Mouse (Mus musculus): ENCODE results near the gene Sv2b. TPM values are rescaled to one million over a fixed set of nuclear protein-coding genes. Genes with fewer than 3 reads are reported as not detected.
A peak's percentile ranks its signal among the peaks of the same experiment; 100 is the strongest.
"Not testable (repeated sequence)": the region's sequence is repeated elsewhere in the genome, so short reads cannot be mapped to it uniquely, and the experiment has no call there.

Sv2b gene
- polyA plus RNA-seq, 2 experiments = 0.02 TPM; not detected in 1

DNA sequence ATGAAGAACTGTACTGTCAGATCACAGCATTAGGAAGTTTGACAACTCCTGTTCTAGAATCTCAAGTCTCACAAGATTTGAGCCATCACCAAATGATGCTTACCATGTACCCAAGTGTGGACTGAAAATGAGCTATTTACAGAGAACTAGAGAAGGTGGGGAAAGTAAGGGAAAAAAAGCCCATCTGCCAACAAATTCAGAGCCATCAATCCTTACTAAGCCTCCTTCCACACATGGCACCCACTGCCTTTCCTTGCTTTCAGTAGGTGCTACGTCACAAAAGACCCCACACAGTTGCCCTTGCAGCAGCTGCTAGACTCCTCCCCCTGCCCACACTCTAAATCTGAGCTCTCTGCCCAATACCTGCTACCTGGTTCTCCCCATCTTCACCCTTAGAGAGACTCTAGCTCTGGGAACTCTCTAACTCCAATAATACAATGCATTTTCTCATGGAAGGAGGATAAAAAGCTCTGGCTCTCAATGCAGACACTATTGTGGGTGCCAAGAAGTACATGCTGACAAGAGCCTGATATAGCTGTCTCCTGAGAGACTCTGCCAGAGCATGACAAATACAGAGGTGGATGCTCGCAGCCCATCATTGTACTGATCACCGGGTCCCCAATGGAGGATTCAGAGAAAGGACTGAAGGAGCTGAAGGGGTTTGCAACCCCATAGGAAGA is 101.0 kb downstream of the Sv2b start:
- WGBS (ENCODE audit: insufficient replicate concordance) = 61% methylated on average over 3 of the region's 3 CpGs
- no peaks in the 10 kb centered on the region for H3K27me3 ChIP-seq (ENCODE audit: control insufficient read depth, insufficient read depth, low read length)
- no peak overlapping the region for H3K9ac ChIP-seq (replicated peaks)
- TF ChIP-seq EP300 (IDR thresholded peaks at IDR 0.05; ENCODE audit: low read depth) (no peak), CTCF (IDR thresholded peaks at IDR 0.05; ENCODE audit: low read depth) (no peak)
- no peak overlapping the region for H3K27ac ChIP-seq
- DNase-seq (ENCODE audit: low read depth in 3 of 3, low spot score in 3 of 3) = no peak
- no peaks in the 10 kb centered on the region for H3K36me3 ChIP-seq (replicated peaks; ENCODE audit: control insufficient read depth, insufficient read depth, low read depth)
- no peaks in the 10 kb centered on the region for H3K4me1 ChIP-seq (replicated peaks; ENCODE audit: control insufficient read depth in 2 of 2, insufficient read depth in 2 of 2, low read length in 1 of 2)
- no peak overlapping the region for H3K4me2 ChIP-seq (ENCODE audit: low read depth)
- H3K4me3 ChIP-seq (ENCODE audit: insufficient read depth in 1 of 2, low read depth in 2 of 2, low read length in 2 of 2) = no peak overlapping the region
- no peak for ATAC-seq (ENCODE audit: insufficient read depth)
- H3K9me3 ChIP-seq (ENCODE audit: control insufficient read depth, low read length) = no peaks in the 10 kb centered on the region

DNA sequence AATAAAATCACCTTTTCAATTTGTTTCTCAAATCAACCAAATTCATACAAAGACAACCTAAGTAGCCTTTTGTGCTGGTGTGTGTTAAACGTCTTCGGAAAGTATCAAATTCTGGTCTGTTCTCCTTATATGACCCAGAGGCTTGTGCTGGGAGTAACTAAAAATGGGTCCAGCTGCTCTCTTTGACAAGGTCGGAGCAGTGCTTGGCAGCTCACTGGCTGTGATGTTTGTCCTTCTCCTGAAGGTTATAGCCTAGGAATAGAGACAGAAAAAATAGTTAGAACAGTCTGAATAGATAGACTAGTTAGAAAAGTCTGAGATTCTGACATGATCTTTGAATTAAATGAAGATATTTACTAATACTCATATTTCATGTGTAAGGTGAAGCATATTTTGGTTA is 102.4 kb downstream of the Sv2b start:
- no peaks in the 10 kb centered on the region for H3K4me1 ChIP-seq (replicated peaks; ENCODE audit: control insufficient read depth in 2 of 2, insufficient read depth in 2 of 2, low read length in 1 of 2)
- ATAC-seq (ENCODE audit: insufficient read depth) (no peak), DNase-seq (ENCODE audit: low read depth in 3 of 3, low spot score in 3 of 3) (no peak)
- H3K27me3 ChIP-seq (ENCODE audit: control insufficient read depth, insufficient read depth, low read length) = no peaks in the 10 kb centered on the region
- H3K9ac ChIP-seq (replicated peaks) = no peak overlapping the region
- WGBS (ENCODE audit: insufficient replicate concordance) = 66% methylated on average over 3 of the region's 3 CpGs
- no peak overlapping the region for H3K4me3 ChIP-seq (ENCODE audit: insufficient read depth in 1 of 2, low read depth in 2 of 2, low read length in 2 of 2)
- no peak overlapping the region for H3K4me2 ChIP-seq (ENCODE audit: low read depth)
- no peaks in the 10 kb centered on the region for H3K9me3 ChIP-seq (ENCODE audit: control insufficient read depth, low read length)
- TF ChIP-seq CTCF (IDR thresholded peaks at IDR 0.05; ENCODE audit: low read depth) (no peak), EP300 (IDR thresholded peaks at IDR 0.05; ENCODE audit: low read depth) (no peak)
- no peaks in the 10 kb centered on the region for H3K36me3 ChIP-seq (replicated peaks; ENCODE audit: control insufficient read depth, insufficient read depth, low read depth)
- no peak overlapping the region for H3K27ac ChIP-seq

DNA sequence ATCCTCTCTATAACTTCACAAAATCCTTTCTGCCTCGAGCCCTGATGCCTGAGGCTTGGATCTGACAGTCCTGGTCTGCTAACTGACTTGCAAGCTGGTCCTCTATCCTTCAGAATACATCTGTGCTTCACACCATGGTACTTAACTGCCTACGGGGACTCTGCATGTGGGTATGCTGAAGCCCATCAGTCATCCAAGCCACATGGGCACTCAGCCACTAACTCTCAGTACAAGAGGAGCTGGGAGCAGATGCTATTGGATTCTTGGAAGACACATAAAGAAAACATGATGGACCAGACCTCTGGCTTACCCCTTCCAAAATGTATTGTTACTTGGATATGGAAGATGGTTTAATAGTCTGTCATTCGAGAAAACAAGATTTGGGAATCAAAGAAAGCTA is 103.7 kb downstream of the Sv2b start:
- no peak for ATAC-seq (ENCODE audit: insufficient read depth)
- no peaks in the 10 kb centered on the region for H3K4me1 ChIP-seq (replicated peaks; ENCODE audit: control insufficient read depth in 2 of 2, insufficient read depth in 2 of 2, low read length in 1 of 2)

DNA sequence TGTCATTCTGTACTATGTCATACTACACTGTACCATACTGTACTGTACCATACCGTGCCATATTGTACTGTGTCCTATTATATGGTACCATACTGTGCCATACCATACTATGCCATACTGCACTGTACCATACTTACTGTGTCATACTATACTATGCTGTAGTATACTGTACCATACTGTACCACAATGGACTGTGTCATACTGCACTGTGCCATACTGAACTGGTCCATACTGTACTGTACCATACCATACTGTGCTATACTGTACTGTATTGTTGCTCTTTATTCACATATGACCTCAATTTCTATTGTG is 114.2 kb downstream of the Sv2b start:
- H3K9me3 ChIP-seq (ENCODE audit: control insufficient read depth, low read length); H3K27ac ChIP-seq; DNase-seq (ENCODE audit: low read depth in 3 of 3, low spot score in 3 of 3); H3K9ac ChIP-seq (replicated peaks); H3K27me3 ChIP-seq (ENCODE audit: control insufficient read depth, insufficient read depth, low read length); H3K4me3 ChIP-seq (ENCODE audit: insufficient read depth in 1 of 2, low read depth in 2 of 2, low read length in 2 of 2); H3K4me2 ChIP-seq (ENCODE audit: low read depth); H3K4me1 ChIP-seq (replicated peaks; ENCODE audit: control insufficient read depth in 2 of 2, insufficient read depth in 2 of 2, low read length in 1 of 2); H3K36me3 ChIP-seq (replicated peaks; ENCODE audit: control insufficient read depth, insufficient read depth, low read depth): not testable (repeated sequence)
- ATAC-seq (ENCODE audit: insufficient read depth) = 0 out of 2 replicates have a peak, but pooled peaks have one; percentile 13
- WGBS (ENCODE audit: insufficient replicate concordance) = 58% methylated on average over 1 of the region's 1 CpGs

More for the DNA sequence above, 103.7 kb downstream of the Sv2b start:
- no peak for DNase-seq (ENCODE audit: low read depth in 3 of 3, low spot score in 3 of 3)
- Histone ChIP-seq H3K27me3 (ENCODE audit: control insufficient read depth, insufficient read depth, low read length) (no peaks in the 10 kb centered on the region), H3K27ac (no peak overlapping the region), H3K9me3 (ENCODE audit: control insufficient read depth, low read length) (no peaks in the 10 kb centered on the region), H3K4me3 (ENCODE audit: insufficient read depth in 1 of 2, low read depth in 2 of 2, low read length in 2 of 2) (no peak overlapping the region), H3K4me2 (ENCODE audit: low read depth) (no peak overlapping the region), H3K9ac (replicated peaks) (no peak overlapping the region), H3K36me3 (replicated peaks; ENCODE audit: control insufficient read depth, insufficient read depth, low read depth) (no peaks in the 10 kb centered on the region)
- WGBS (ENCODE audit: insufficient replicate concordance) = 48% methylated on average over 3 of the region's 3 CpGs
- TF ChIP-seq CTCF (IDR thresholded peaks at IDR 0.05; ENCODE audit: low read depth) (no peak), EP300 (IDR thresholded peaks at IDR 0.05; ENCODE audit: low read depth) (no peak)

DNA sequence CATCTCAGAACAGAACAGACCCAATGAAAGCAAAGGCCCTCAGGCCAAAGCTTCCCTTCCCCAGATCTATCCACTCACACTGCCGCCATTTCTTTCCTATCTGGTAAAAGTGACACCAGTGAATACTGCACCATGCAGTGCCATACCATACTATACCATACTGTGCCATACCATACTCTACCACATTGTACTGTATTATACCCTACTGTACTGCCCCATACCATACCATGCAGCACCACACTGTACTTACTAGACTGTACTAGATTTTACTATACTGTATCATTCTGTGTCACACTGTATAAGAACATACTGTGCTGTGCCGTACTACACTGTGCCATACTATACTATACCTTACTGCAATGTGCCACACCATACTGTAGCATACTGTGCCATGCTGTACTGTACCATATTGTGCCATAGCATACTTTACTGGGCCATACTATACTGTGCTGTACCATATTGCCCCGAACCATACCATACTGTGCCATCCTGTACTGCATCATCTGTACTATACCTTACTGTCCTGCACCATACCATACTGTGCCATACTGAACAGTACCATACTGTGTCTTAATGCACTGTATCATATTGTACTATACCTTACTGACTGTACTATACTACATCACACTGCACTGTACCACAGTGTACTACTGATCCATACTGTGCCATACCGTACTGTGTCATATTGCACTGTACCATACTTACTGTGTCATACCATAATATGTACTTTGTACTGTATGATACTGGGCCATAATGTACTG is 114.7 kb downstream of the Sv2b start:
- Histone ChIP-seq H3K4me3 (ENCODE audit: insufficient read depth in 1 of 2, low read depth in 2 of 2, low read length in 2 of 2) (no peak overlapping the region), H3K4me1 (replicated peaks; ENCODE audit: control insufficient read depth in 2 of 2, insufficient read depth in 2 of 2, low read length in 1 of 2) (no peaks in the 10 kb centered on the region), H3K27me3 (ENCODE audit: control insufficient read depth, insufficient read depth, low read length) (no peaks in the 10 kb centered on the region), H3K27ac (no peak overlapping the region), H3K36me3 (replicated peaks; ENCODE audit: control insufficient read depth, insufficient read depth, low read depth) (no peaks in the 10 kb centered on the region), H3K4me2 (ENCODE audit: low read depth) (no peak overlapping the region), H3K9me3 (ENCODE audit: control insufficient read depth, low read length) (no peaks in the 10 kb centered on the region), H3K9ac (replicated peaks) (no peak overlapping the region)
- DNase-seq (ENCODE audit: low read depth in 3 of 3, low spot score in 3 of 3) = no peak
- ATAC-seq (ENCODE audit: insufficient read depth) = peak; percentile 21; the same call in 1 of the 2 replicates
- TF ChIP-seq CTCF (IDR thresholded peaks at IDR 0.05; ENCODE audit: low read depth) (no peak), EP300 (IDR thresholded peaks at IDR 0.05; ENCODE audit: low read depth) (no peak)
- WGBS (ENCODE audit: insufficient replicate concordance) = 57% methylated on average over 4 of the region's 4 CpGs

Data from liver, embryonic 14.5 days (tissue).